Mouse (Mus musculus) spleen, adult 2 months (tissue): ENCODE measurements around the gene Afap1.

Source experiments
- CTCF ChIP-seq: fragments of 200-500 bp; IDR thresholded peaks from 2 replicates; pipeline ENCODE4 v1.5.1; 2011; ENCODE audit warnings: mild to moderate bottlenecking, inconsistent platforms; ENCODE audit not compliant: insufficient read depth, insufficient read length, insufficient replicate concordance; ENCODE audit errors: extremely low read depth
- POLR2A ChIP-seq: fragments of 200-500 bp; IDR thresholded peaks from 2 replicates; pipeline ENCODE4 v1.6.1; 2011; ENCODE audit warnings: low read depth, low read length, inconsistent platforms

GRCm38 (mm10) chr5:35916666-35917065 is 23.5 kb downstream of the Afap1 start:
- TF ChIP-seq CTCF (no peak), POLR2A (no peak)
